Mouse (Mus musculus): ENCODE results near the gene Samd9l. TPM values are rescaled to one million over a fixed set of nuclear protein-coding genes. Genes with fewer than 3 reads are reported as not detected.

Gene Samd9l
- 52.5 TPM for polyA plus RNA-seq (2014; fragmentation: Illumina TruSeq; extraction: RNeasy Lipid Tissue Mini Kit (QIAGEN cat#74804); ENCODE audit: low read depth, low replicate concordance)

GRCm38 (mm10) chr6:3399340-3400068, at the start of gene Samd9l:
TSS of gene Samd9l (minus strand) at chr6:3399572.

Other genes starting within 250 kb of the Samd9l start
- gene Hepacam2, start 98.7 kb upstream of the Samd9l start, polyA plus RNA-seq (2014; fragmentation: Illumina TruSeq; extraction: RNeasy Lipid Tissue Mini Kit (QIAGEN cat#74804); ENCODE audit: low read depth, low replicate concordance) = 0.87 TPM
- 92.5 TPM for gene Vps50, start 98.8 kb upstream of the Samd9l start, polyA plus RNA-seq (2014; fragmentation: Illumina TruSeq; extraction: RNeasy Lipid Tissue Mini Kit (QIAGEN cat#74804); ENCODE audit: low read depth, low replicate concordance)